Mouse (Mus musculus) forebrain, postnatal 0 days (tissue): ENCODE data around the gene Vps8. TPM values are rescaled to one million over a fixed set of nuclear protein-coding genes. Genes with fewer than 3 reads are reported as not detected.

Experiments used
- ATAC-seq: fragments of 200-750 bp; cut with Nextera tagmentation; 2 replicates; pipeline ENCODE4 v1.8.0; 2017; ENCODE audit warnings: mild to moderate bottlenecking, moderate library complexity
- DNase-seq: peaks from one replicate; pipeline ENCODE4 v3.0.0-alpha.2; 2015
- H3K27ac ChIP-seq: fragments of 300-500 bp; sonication (generic); 2 replicates; pipeline ENCODE4 v1.5.1; 2014; ENCODE audit warnings: low read depth, mild to moderate bottlenecking, antibody characterized with exemption, low read length, moderate library complexity, mixed read lengths
- H3K27me3 ChIP-seq: fragments of 300-500 bp; sonication (generic); 2 replicates; pipeline ENCODE4 v1.6.1; 2014; ENCODE audit warnings: mild to moderate bottlenecking, low read length, mixed read lengths; ENCODE audit not compliant: insufficient read depth
- H3K36me3 ChIP-seq: fragments of 300-500 bp; sonication (generic); 2 replicates; pipeline ENCODE4 v1.6.1; 2014; ENCODE audit warnings: mild to moderate bottlenecking, moderate library complexity; ENCODE audit not compliant: insufficient read depth
- H3K4me1 ChIP-seq: fragments of 300-500 bp; sonication (generic); 2 replicates; pipeline ENCODE4 v1.6.1; 2014; ENCODE audit warnings: antibody characterized with exemption; ENCODE audit not compliant: insufficient read depth
- H3K4me2 ChIP-seq: fragments of 300-500 bp; sonication (generic); 2 replicates; pipeline ENCODE4 v1.6.1; 2014; ENCODE audit warnings: low read depth, mild to moderate bottlenecking, moderate library complexity
- H3K4me3 ChIP-seq: fragments of 300-500 bp; sonication (generic); 2 replicates; pipeline ENCODE4 v1.5.1; 2014; ENCODE audit warnings: low read depth, low read length, mixed read lengths
- H3K9ac ChIP-seq: fragments of 300-500 bp; sonication (generic); 2 replicates; pipeline ENCODE4 v1.6.1; 2014; ENCODE audit warnings: mild to moderate bottlenecking
- H3K9me3 ChIP-seq: fragments of 300-500 bp; sonication (generic); 2 replicates; pipeline ENCODE4 v1.6.1; 2016; ENCODE audit warnings: low read length
- CTCF ChIP-seq: sonication (generic); IDR thresholded peaks from 2 replicates; pipeline ENCODE4 v1.5.1; 2016; ENCODE audit warnings: antibody characterized with exemption, control low read depth, low read depth
- WGBS: fragments of 180-500 bp; shearing (Covaris S2); extraction: QIAGEN DNeasy Blood & Tissue Kit; methylation state at CpG from one replicate; pipeline ENCODE4 v1.1.7; 2014; 5-methylcytosine and 5-hydroxymethylcytosine counted together
- polyA plus RNA-seq: library from polyadenylated mRNA; unstranded; fragments of >200 nt; fragmentation: Nextera tagmentation; extraction: Ambion mirVana; gene quantifications from 2 replicates; pipeline ENCODE4 v1.2.1, GENCODE M21; 2015
- total RNA-seq: library from RNA; depleted of rRNA; stranded (reverse); fragments of >200 nt; gene quantifications from 2 replicates; pipeline ENCODE4 v1.2.3, GENCODE M21; 2014

Gene Vps8
- total and polyA plus RNA-seq, 2 experiments from 2014 or later: 24.2 to 35.9 TPM

GRCm38 (mm10) chr16:21465868-21466267 lies 43.0 kb downstream of the Vps8 start:
- Histone ChIP-seq H3K9ac (no peak overlapping the region), H3K27ac (no peak overlapping the region), H3K9me3 (no peaks in the 10 kb centered on the region), H3K27me3 (no peaks in the 10 kb centered on the region), H3K36me3 (peaks cover 50% of the 10 kb centered on the region), H3K4me2 (no peak overlapping the region), H3K4me3 (no peak overlapping the region), H3K4me1 (no peaks in the 10 kb centered on the region)
- WGBS: 78% methylated on average over 8 of the region's 8 CpGs
- TF ChIP-seq CTCF: no peak
- ATAC-seq: no peak
- no peak for DNase-seq

DNA sequence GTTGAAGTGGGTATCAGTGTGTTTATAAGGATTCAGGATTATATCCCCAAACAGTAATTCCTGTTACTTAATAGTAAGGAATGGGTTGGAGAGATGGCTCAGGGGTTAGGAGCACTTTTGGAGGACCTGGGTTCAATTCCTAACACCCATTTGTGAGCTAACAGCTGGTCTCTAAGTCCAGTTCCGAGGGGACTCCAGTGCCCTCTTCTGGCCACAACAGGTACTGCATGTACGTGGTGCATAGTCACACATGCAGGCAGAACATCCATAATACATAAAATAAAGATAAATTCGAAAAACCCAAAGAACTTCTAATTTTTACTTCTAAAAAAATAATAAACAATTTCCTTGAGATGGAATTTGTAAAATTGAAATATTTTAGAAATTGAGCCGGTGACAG lies 47.5 kb downstream of the Vps8 start:
- Histone ChIP-seq H3K36me3 (peaks cover 54% of the 10 kb centered on the region), H3K9ac (no peak overlapping the region), H3K4me2 (no peak overlapping the region), H3K9me3 (no peaks in the 10 kb centered on the region), H3K4me3 (no peak overlapping the region), H3K27me3 (no peaks in the 10 kb centered on the region), H3K27ac (no peak overlapping the region), H3K4me1 (no peaks in the 10 kb centered on the region)
- DNase-seq (no peak), ATAC-seq (no peak)
- WGBS: 94% methylated on average over 4 of the region's 4 CpGs
- peak; percentile 61 for TF ChIP-seq CTCF

DNA sequence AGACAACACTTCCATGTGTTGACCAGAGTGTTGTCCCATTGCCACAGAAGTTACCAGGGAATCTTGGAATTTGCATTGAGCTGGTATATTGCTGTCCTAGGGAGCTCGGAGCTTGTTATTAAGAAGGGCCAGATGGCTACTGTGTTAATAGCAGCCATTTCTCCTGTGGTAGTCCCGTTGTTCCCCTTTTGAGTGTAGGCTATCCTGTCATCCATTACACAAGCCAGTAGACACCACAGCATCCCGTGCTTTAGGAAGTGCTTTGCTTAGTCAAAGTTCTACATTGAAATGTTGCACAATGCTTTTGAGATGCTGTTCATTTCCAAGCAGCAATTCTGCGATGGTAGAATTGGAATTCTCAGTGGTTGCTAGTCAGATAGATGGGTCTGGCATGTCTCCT lies 54.2 kb downstream of the Vps8 start:
- H3K9ac ChIP-seq: no peak overlapping the region
- no peaks in the 10 kb centered on the region for H3K4me1 ChIP-seq
- H3K4me3 ChIP-seq: no peak overlapping the region
- no peak overlapping the region for H3K4me2 ChIP-seq
- H3K27ac ChIP-seq: no peak overlapping the region
- peaks cover 63% of the 10 kb centered on the region for H3K36me3 ChIP-seq
- no peak for TF ChIP-seq CTCF
- no peaks in the 10 kb centered on the region for H3K9me3 ChIP-seq
- H3K27me3 ChIP-seq: no peaks in the 10 kb centered on the region
- DNase-seq: no peak
- WGBS: 88% methylated on average over 4 of the region's 4 CpGs
- ATAC-seq: no peak

DNA sequence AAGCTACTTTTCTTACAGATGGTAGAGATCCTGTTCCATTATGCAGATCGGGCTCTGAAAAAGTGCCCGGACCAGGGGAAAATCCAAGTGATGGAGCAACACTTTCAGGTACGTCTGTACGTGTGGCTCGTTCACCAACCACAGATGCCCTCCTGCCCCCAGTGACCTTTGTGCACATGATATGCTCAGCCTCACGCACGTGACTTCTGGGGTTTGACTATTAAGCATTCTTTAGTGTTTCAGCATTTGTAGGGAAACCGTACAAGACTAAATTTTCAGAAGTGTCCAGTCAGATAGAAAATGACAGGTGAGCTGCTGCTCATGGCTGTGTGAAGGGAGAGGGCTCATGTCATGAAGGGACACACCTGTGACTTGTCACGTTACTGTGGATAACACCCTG lies 55.5 kb downstream of the Vps8 start:
- ATAC-seq (no peak), DNase-seq (no peak)
- Histone ChIP-seq H3K9ac (no peak overlapping the region), H3K9me3 (no peaks in the 10 kb centered on the region), H3K27ac (no peak overlapping the region), H3K4me1 (no peaks in the 10 kb centered on the region), H3K27me3 (no peaks in the 10 kb centered on the region), H3K4me2 (no peak overlapping the region), H3K36me3 (peaks cover 50% of the 10 kb centered on the region), H3K4me3 (no peak overlapping the region)
- no peak for TF ChIP-seq CTCF
- 92% methylated on average over 9 of the region's 9 CpGs for WGBS

GRCm38 (mm10) chr16:21483803-21484202 lies 60.9 kb downstream of the Vps8 start:
- H3K4me1 ChIP-seq: no peaks in the 10 kb centered on the region
- WGBS: 96% methylated on average over 5 of the region's 5 CpGs

GRCm38 (mm10) chr16:21485716-21486115 lies 62.8 kb downstream of the Vps8 start:
- no peak overlapping the region for H3K27ac ChIP-seq
- ATAC-seq: no peak
- H3K9ac ChIP-seq: no peak overlapping the region
- DNase-seq: no peak
- WGBS: 63% methylated on average over 5 of the region's 5 CpGs
- no peaks in the 10 kb centered on the region for H3K9me3 ChIP-seq
- H3K27me3 ChIP-seq: no peaks in the 10 kb centered on the region
- TF ChIP-seq CTCF: no peak
- H3K4me3 ChIP-seq: no peak overlapping the region
- H3K4me2 ChIP-seq: no peak overlapping the region
- peaks cover 17% of the 10 kb centered on the region for H3K36me3 ChIP-seq
- H3K4me1 ChIP-seq: no peaks in the 10 kb centered on the region

More at GRCm38 (mm10) chr16:21483803-21484202, 60.9 kb downstream of the Vps8 start:
- DNase-seq (no peak), ATAC-seq (no peak)
- Histone ChIP-seq H3K27ac (no peak overlapping the region), H3K4me3 (no peak overlapping the region), H3K27me3 (no peaks in the 10 kb centered on the region), H3K36me3 (peaks cover 27% of the 10 kb centered on the region), H3K4me2 (no peak overlapping the region), H3K9me3 (no peaks in the 10 kb centered on the region), H3K9ac (no peak overlapping the region)
- no peak for TF ChIP-seq CTCF

- DNase-seq: peak; percentile 76
- H3K9me3 ChIP-seq: no peaks in the 10 kb centered on the region
- no peak overlapping the region for H3K4me3 ChIP-seq
- peak; percentile 92 for TF ChIP-seq CTCF
- peak; percentile 63; the same call in 1 of the 2 replicates for ATAC-seq
- peaks cover 12% of the 10 kb centered on the region for H3K36me3 ChIP-seq
- H3K27me3 ChIP-seq: no peaks in the 10 kb centered on the region
- no peak overlapping the region for H3K27ac ChIP-seq
- H3K4me1 ChIP-seq: no peaks in the 10 kb centered on the region
- no peak overlapping the region for H3K9ac ChIP-seq
- 50% methylated on average over 4 of the region's 4 CpGs for WGBS
- H3K4me2 ChIP-seq: no peak overlapping the region
These were observed 65.5 kb downstream of the Vps8 start for GRCm38 (mm10) chr16:21488413-21488812.
